Mouse (Mus musculus) heart, postnatal 25 days (tissue): ENCODE measurements around the gene Fbxl5. TPM values are rescaled to one million over a fixed set of nuclear protein-coding genes. Genes with fewer than 3 reads are reported as not detected.

Experiments
- DNase-seq: peaks from one replicate; pipeline ENCODE4 v3.0.0; 2022; ENCODE audit warnings: low spot score
- intact Hi-C: fragments of 180-260 bp; cut with DNase I; formaldehyde crosslinking; loops from one replicate; pipeline ENCODE4 v1.15.1; 2025
- total RNA-seq, 2 experiments: library from RNA; stranded (reverse); gene quantifications; 2 replicates each; pipeline ENCODE4 v1.2.3; 2021

Gene Fbxl5
- total RNA-seq, 2 experiments from 2014 or later = 30.4 to 32.2 TPM

DNA sequence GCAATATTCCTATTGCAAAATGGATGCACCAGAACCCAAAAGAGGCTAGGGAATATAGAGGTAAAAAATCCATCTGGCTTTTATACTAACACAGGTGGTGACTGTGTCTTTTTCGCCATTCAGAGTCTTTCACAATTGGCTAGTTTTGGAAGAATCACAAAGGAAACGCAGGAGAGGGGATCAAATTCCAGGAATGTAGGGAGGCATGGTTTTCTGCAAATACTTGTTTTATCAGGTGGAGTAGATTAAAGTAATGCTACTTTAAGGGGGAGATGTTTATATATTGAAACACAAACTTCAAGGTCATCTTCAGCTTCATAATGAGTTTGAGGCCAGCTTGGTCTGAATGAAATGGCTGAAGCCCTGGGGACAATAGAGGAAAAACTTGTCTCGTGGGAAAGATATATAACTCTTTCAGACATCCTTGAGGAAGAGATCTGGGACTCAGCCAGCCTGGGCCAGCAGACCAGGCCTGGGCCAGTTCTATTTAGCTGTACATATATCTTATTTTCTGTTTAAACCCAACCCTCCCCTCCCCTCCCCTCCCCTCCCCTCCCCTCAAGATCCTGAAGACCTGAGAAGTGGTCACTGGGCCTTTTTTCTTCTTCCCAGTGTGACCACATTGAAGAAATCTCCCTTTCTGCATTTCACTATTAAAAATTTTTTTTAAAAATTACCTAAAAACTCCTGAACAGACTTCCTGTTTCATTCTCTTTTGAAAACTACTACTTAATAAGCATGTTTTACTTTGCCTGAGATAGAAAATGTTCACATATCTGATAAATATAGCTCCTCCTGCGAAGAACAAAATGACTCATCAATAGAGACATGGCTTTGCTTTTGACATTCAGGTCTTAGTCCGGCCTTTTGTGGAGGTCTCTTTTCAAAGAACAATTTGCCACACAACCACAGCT, 99.6 kb downstream of the Fbxl5 start:
- intact Hi-C loops = no loop called here
- DNase-seq = no peak

DNA sequence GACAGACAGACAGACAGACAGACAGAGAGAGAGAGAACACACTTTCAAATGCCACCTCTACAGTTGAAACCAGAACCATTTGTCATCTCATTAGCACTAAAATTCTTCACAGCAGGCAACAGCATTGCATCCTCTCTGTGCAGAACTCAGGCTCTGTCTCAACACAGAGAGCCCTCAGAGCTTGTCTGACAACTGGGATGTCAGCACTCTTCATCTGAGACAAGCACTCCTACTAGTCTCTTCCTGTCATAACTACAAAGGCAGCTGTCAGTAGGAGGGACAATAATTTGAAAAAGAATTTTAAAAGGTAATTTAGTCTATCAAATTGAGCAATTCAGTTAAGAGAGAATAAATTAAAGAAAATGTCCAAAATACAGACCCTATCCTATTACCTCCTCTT, 122.2 kb downstream of the Fbxl5 start:
- intact Hi-C loops = no loop called here
- no peak for DNase-seq

DNA sequence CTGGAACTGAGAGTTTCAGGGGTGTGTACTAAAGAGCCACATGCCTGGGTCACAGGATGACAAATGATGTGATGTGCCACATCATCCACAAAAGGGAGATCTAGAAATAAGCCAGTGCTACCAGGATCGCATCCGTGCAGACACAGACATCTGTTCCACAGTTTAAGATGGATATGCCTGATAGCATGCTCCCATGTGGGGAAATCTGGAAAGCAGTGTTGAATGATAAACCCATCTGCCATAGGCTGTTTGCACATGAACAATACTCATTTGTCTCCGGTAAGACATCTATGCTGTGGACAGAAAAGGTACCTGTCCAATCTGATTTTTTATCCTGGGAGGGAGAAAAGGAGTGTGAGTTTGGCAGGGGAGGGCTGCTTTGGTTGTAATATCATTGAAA, 124.3 kb downstream of the Fbxl5 start:
- DNase-seq = no peak
- intact Hi-C loops = no loop called here

Other genes with a start within 250 kb of the Fbxl5 start
- gene Cc2d2a, start 159.3 kb downstream of the Fbxl5 start, total RNA-seq = 10 to 100 TPM; 11.1 to 13.4 TPM
- gene Bst1, start 2.8 kb downstream of the Fbxl5 start, total RNA-seq = 1 to 10 TPM; 1.8 to 2.6 TPM
- gene Cd38, start 46.9 kb upstream of the Fbxl5 start, total RNA-seq = 1 to 10 TPM; 7.9 to 8.5 TPM
- 1 to 10 TPM; 5.8 to 9.1 TPM for gene Gm7879, start 91.5 kb upstream of the Fbxl5 start, total RNA-seq
- gene Fgfbp1, start 160.1 kb upstream of the Fbxl5 start, total RNA-seq = under 1 TPM; 0.22 to 0.29 TPM